Mouse (Mus musculus): ENCODE data around the gene Rpl23.
"Not testable (repeated sequence)": the region's sequence is repeated elsewhere in the genome, so short reads cannot be mapped to it uniquely, and the experiment has no call there.

The Rpl23 gene

DNA sequence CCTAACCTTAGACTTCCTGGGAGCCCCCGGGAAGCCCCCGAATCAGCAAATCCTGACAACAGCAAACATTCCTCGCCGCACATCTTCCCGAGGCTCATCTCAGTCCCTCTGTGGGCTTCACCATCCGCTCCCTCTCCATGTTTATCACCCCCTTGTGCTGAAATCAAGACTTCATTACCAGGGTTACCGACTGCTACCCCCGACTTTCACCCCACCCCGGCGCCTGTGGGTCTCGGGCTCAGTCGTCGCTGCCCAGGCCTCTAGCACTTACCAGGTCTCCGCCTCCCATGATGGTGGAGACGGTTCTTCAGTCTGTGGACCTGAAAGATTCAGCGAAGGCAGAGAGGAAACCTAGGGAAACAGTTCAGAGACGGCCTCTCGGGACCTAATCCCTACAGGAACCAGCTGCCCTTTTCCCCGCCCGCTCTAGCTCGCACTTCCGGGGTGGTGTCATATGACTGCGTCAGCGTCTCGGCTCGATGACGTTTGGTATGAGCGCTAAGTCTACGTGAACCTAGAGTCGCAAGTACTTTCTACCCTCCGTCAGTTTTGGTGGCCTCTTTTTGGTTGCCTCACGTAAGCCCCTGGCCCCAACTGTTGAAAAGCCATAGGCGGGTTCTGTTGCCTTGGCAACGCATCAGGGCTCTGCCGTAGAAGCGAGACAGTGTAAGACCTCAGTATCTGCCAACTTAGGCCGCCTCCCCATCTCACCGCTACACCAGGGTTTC is 15.9 kb downstream of the Rpl23 start, which contains the start of gene Cwc25:
Cwc25 (minus strand) TSS at position 403 of the 728 bp plus-strand sequence.
- peak; percentile 99 for DNase-seq (ENCODE audit: low read depth, low spot score)

DNA sequence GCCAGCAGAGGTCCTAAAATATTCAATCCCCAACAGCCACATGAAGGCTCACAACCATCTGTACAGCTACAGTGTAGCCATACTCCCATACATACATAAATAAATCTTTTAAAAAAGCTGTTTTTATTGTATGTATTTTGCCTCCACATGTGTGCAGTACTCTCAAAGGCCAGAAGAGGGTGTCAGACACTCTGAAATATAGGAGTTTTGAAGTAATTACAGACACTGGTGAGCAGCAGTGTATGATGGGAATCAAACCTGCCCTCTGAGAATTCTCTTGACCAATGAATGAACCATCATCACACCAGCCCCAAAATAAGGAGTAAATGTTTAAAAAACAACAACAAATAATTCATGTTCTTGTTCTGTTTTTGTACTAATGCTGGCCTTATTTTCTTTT is 20.6 kb downstream of the Rpl23 start:
- no peak for DNase-seq (ENCODE audit: low read depth, low spot score)

DNA sequence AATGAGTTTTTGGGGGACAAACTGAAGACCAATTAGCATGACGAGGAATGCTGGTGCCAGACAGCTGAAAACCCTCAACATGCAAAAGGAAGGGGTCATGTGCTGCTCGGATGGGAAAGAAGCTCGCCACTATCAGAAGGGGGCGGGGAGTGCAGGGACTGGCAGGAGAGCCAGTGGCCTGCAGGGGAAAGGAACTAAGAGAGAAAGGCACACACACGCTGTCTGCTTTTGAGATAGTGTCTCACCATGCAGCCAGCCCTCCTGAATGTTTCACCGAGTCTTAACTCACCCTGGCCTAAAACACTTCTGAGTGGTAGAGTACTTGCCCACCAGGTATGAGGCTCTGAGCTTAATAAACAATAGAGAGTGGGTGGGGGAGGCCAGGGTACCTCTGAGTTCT is 23.3 kb downstream of the Rpl23 start:
- no peak for DNase-seq (ENCODE audit: low read depth, low spot score)

DNA sequence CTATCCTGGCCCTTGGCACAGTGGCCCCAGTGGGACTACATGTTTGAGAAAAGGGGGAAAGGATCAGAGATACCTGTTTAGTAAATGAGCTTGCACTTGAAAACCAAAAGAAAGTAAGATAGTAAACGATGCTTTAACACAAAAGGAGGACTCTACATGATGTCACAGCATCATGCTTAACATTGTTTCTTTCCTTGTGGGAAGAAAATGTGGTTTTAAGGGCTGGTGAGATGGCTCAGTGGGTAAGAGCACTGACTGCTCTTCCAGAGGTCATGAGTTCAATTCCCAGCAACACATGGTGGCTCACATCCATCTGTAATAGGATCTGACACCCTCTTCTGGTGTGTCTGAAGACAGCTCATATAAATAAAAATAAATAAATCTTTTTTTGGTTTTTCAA is 24.1 kb downstream of the Rpl23 start:
- DNase-seq (ENCODE audit: low read depth, low spot score) = no peak

DNA sequence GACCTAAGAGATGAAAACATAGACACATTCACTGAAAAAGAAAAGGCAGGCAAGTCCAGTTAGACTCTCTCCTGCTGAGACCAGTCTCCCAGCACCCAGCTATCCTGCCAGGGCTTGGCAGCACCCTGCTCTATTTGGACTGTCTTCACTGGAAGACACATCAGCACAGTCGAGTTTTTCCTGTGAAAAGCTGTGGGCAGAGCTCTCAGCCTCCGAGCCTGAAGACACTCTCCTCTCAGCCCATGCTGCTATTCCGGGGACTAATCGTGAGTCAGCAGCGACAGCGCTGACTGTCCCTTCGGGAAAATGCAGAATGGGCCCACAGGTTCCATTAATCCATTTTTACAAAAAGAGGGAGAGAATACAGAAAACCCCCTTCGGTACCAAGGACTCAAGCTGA is 29.0 kb downstream of the Rpl23 start:
- DNase-seq (ENCODE audit: low read depth, low spot score) = peak; percentile 88

DNA sequence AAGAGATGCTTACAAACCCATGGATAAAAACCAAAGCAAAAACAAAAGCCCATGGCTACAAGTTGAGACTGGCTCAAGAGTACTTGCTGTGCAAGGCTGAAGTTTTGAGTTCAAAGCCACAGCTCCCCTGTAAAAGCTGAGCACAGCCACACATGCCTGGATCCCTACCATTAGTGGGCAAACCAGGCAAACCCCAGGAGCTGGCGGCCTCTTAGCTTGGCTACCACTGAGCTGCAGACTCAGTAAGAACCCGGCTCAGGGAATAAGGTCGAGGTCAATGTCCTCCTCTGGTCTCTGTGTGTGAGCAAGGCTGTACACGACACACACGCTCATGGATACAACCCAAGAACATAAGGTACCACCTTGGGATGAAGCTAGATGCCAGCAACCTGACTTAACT is 33.7 kb downstream of the Rpl23 start:
- DNase-seq (ENCODE audit: low read depth, low spot score) = no peak

DNA sequence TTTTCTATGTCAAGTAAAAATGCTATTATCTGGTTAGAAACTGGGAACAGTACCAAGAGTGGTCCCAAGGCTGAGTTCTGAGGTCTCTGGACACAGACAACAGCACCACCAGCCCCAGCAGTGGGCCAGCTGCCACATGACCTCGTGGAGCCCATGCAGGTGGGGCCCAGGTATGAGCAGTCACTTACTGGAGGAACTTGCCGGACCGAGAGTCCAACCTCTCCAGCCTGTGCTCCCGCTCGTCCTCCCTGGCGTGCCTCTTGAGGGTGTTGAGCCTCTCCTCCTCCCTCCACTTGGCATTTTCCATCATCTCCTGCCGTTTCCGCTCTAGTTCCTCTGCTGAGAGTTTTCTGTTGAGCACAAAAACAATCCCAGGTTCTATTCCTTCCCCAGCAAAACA is 34.5 kb downstream of the Rpl23 start:
- no peak for DNase-seq (ENCODE audit: low read depth, low spot score)

DNA sequence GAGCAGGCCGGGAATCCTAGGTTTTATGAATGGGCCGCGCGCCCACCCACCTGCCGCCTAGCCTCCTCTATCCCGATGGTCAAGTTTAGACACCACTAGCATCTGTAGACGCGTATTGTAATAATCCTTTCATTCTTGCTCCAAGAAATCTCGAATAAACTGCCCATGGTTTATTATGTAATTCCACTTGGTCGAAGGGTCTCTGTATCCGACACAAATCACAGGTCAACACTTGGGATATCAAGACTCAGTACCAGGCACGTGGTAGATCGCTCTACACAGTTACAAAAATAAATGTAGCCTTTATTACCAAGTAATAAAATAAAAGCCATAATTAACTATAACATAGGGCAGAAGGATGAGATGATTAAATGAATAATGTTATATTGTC is 36.9 kb downstream of the Rpl23 start:
- DNase-seq (ENCODE audit: low read depth, low spot score) = no peak

DNA sequence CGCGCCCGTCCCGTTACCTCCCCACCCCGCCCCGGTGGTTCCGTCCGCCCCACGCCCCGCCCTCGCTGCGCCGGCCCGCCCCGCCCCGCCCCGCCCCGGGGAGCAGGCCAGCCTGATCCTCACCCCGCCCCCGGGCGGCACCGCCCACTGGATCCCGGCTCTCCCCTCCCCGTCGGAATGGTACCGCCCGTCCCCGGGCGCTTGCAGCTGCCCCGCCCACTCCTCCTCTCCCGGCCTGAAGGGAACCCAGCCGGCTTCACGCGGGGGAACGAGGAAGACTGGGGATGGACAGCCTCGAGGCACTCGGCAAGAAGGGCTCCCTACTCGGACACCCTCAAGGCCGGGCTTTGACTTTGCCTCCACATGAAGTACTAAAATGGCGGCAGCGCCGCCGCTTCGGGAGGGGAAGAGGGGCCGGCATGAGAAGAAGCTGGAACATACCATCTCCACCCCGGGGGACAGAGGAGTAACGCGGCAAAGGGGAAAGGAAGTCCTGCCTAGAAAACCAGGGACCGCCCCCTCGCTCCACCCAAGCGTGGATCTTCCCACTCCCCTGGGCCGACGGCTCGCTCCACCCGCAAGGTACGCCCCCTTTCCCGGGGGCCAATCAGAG is 37.4 kb downstream of the Rpl23 start:
- DNase-seq (ENCODE audit: low read depth, low spot score) = peak; percentile 100

DNA sequence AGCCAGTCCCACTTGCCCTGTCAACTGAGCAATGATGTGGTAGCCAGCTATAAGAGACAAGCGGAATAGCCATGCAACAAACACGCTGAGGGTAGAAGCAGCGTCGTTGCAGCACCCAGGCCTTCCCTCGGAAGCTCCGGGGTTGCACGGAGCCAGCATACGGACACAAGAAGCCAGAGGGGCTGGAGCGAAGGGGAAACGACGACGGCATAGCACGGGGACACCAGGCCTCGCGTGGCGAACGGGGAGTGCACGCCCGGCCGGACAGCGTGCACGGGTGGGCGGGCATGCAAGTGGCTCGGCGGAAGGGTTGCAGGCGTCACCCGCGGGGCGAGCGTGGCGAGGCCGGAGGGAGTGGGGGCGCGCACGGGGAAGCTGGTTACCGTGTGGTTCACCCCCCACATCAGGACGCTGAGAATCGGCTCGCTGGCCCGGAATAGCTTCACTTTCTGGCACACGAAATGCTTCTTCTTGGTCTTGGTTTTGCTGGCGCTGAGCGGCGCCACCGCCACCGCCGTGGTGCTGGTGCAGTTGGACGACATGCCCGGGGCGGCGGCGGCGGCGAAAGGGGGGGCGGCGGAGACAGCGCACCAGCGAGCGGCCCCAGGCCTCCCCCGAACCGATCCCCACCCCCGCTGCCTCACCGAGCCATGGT is 38.0 kb downstream of the Rpl23 start, which contains the start of gene Pip4k2b:
Pip4k2b (minus strand) TSS at position 642 of the 655 bp plus-strand sequence.
- DNase-seq (ENCODE audit: low read depth, low spot score) = peak; percentile 71

DNA sequence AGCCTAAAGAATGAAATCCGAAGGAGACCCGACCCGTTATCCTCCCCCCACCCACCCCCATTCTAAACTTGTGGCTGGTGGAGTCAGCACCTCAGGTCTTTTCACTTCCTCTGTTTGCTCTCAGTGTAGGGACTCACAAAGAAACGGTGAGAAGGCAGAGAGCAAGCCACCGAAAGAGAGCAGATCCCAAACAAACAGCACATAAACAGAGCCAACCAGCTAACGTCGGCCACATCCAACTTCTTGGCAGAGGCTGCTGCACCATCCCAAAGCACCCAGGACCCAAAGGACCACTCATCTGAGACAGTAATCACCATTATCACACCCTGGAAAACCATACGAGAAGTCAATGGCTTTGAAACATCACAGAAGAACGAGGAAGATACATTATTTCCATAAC is 38.8 kb downstream of the Rpl23 start:
- DNase-seq (ENCODE audit: low read depth, low spot score) = no peak

DNA sequence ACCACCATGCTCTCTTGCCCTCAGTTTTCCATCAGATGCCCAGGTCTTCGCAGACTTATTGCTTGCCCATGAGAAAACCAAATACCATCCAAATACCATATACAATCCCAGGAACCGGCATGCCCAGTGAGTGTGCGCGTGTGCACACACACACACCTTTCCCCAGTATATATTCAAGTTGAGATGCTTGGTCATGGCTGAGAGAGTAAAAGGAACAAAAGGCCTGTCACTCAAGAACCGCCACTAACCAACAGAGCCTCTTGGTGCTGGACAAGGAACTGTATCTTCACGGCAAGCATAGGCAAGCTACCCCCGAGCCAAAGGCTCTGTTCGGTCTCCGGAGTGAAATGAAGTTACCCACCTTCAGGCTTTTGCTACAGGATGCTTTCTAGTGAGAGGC is 39.6 kb downstream of the Rpl23 start:
- DNase-seq (ENCODE audit: low read depth, low spot score) = no peak

DNA sequence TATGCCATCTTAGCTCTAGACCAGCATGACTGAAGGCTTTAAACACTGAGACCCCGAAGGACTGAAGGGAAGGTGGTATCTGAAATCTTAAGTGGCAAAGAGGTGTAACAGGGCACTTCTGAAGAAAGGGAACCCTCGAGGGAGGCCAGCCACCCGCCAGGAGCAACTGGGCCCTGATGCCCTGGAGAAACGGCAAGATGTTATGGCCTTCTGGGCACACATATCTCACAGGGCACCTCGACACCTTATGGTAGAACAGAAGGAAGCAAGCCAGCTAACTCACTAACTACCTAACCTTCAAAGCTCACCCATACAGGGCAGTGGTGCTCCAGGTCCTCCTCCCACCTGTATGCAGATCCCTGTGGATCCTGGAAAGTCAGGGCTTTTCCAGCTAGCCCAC is 40.1 kb downstream of the Rpl23 start:
- no peak for DNase-seq (ENCODE audit: low read depth, low spot score)

DNA sequence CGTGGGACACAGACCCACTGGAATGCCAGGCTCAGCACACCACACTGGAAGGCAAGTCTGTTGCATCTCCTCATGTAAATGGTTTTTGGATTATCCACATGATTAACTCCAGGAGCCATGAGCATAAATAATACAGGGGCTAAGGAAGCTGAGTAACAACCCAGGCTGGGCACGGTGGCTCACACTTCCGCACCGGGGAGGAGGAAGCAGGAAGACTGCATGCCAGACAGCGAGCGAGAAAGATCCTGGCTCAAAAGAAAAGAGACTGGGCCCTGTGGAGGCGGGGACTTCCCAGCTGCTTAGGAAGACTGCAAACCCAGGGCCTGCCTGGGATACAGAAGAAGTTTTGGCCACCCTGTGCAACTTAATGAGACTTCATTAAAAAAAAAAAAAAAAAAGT is 42.0 kb downstream of the Rpl23 start:
- DNase-seq (ENCODE audit: low read depth, low spot score) = peak; percentile 53

DNA sequence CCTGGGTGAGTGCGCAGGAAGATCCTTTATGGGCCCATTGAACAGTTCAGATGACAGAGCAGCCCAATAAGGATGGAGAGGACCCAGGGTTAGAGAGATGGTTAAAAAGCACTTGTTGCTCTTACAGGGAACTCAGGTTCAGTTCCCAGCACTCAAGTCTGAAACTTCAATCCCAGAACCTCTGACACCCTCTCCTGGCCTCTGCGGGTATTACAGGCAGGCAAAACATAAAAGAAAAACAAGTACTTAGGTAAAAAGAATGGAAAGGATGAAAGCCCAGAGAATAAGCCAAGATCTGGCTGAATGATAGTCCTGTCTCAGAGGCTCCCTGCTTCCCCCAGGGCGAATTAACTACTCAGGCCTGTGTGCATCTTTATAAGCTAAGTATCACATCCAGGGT is 43.1 kb downstream of the Rpl23 start:
- DNase-seq (ENCODE audit: low read depth, low spot score) = no peak

DNA sequence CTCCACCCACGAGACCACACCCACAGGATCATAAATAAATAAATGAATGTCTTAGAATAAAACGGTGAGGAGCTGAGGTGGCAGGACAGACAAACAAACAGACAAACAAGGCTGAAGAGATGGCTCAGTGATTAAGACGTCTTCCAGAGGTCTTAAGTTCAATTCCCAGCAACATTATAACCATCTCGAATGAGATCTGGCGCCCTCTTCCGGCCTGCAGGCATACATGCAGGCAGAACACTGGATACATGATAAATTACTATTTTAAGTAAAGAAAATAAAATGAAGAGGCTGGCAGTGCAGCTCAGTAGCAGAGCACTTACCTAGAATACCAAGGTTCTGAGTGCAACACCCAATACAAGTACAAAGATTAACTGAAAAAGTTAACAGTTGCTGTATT is 43.5 kb downstream of the Rpl23 start:
- no peak for DNase-seq (ENCODE audit: low read depth, low spot score)

DNA sequence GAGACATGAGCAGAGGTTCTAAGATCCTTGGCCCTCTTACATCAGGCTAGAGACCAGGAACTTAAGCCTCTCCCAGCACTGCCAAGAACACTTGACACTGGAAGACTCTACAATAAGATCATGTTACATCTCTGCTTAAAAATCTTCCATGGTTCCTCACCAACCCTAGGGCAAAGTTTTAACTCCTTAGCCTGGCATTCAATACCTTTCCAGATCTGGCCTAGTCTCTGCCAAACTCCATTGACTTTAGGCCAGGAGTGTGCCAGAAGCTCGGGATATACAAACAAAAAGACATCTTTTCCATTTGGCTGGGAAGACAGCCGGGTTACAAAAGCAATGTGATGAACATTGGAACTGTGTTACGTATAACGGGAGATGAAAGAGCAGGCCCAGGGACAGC is 44.6 kb downstream of the Rpl23 start:
- no peak for DNase-seq (ENCODE audit: low read depth, low spot score)

DNA sequence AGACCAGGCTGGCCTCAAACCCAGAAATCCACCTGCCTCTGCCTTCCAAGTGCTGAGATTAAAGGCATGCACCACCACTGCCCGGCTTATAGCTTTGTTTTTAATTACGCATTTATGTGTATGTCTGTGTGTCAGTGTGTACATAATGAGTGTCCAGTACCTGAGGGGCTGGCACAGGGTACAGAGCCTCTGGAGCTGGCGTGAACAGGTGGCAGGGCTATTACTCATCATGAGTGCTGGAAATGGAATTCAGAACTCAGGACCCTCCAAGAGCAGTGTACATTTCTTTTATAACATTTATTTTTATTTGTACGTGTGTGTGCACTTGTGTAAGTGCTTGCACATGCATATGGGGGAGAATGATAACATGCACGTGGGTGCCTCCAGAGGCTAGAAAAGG is 45.6 kb downstream of the Rpl23 start:
- DNase-seq (ENCODE audit: low read depth, low spot score) = no peak

DNA sequence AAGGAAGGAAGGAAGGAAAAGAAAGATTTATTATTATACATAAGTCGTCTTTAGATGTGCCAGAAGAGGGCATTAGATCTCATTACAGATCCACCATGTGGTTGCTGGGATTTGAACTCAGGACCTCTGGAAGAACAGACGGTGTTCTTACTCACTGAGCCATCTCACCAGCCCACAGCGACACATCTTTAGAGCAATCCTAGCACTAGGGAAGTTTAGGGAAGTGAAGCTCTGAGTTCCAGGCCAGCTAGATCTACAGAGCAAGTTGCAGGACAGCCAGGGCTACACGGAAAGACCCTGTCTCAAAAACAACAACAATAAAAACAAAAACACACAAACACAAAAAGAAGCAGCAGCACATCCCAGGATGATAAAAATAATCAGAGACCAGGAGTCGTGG is 47.4 kb downstream of the Rpl23 start:
- not testable (repeated sequence) for DNase-seq (ENCODE audit: low read depth, low spot score)

DNA sequence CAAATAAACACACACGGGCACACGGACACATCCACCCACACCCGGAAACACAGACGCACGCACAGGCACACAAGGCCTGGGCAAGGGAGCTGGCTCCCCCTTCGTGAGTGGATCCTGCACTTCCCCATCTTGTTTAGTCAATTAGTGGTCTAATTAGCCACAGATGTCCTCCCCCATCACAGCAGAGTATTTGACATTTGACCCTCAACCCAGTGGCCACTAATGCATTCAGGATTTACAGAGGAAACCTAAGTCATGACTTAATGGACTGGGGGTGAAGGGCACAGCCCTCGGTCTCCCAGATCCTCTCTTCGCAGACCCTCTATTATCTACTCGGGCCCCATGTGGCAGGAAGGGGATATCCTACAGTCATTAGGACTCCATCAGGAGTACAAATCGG is 48.5 kb downstream of the Rpl23 start:
- no peak for DNase-seq (ENCODE audit: low read depth, low spot score)

DNA sequence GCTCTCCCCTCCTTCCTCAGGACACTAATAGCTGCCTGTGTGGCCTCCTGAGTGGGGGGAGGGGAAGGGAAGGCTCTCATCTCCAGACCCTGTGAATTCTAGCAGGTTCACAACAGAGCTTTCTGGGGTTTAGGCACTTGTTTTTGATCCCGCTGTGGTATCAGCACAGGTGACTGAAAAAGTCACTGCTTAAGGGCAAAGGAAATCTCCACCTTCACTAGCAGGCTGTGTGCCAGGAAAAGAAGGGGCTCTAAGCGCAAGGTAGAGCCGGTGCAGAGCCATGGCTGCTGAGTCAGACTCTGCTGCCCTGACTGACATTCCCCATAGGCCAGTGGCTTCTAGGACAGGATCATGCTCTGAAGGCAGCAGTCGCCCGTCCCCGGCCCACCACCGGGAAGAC is 53.5 kb downstream of the Rpl23 start:
- DNase-seq (ENCODE audit: low read depth, low spot score) = no peak

DNA sequence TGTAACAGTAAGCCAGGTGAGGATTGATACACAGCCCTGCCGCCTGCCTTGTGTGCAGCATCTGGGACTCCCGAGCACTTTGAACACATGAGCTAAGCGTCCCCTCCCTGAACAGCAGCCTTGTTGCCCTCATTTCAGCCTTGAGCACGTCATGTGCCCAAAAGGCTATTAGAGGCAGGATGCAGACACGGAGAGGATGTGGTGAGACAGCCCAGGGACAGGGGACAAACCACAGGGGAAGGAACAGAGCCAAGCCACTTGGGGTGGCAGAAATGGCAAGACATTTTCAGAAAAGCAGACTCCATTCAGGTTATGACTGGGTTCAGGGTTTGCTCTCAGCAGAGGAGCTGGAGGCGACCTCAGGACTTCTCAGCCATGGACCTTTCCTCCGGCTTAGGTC is 53.9 kb downstream of the Rpl23 start:
- DNase-seq (ENCODE audit: low read depth, low spot score) = peak; percentile 59

All from brain, adult 2 months (tissue).